Mouse (Mus musculus): Measurements from ENCODE around the gene Gm49333. TPM values are rescaled to one million over a fixed set of nuclear protein-coding genes. Genes with fewer than 3 reads are reported as not detected.
"Not testable (repeated sequence)": the region's sequence is repeated elsewhere in the genome, so short reads cannot be mapped to it uniquely, and the experiment has no call there.

The Gm49333 gene
- total RNA-seq, 2 experiments from 2014 or later: not detected

DNA sequence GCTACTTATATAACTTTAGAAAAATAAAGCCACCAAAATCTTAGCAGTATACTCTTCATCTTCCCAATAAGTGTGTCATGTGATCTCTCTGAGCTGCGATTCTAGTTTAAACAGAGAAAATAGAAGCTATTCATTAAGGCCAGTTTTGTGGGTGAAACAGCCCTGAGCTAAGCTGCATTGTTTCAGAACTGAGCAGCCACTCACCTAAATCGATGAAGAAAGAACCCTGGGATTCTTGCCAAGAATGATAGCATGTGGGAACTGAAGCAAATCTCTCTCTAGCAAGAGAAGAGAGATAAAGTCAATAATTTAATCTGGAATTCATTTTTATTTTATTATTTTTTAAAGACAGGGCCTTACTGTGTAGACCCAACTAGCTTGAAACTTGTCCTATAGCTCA, 11.8 kb downstream of the Gm49333 start:
- no peak for DNase-seq

DNA sequence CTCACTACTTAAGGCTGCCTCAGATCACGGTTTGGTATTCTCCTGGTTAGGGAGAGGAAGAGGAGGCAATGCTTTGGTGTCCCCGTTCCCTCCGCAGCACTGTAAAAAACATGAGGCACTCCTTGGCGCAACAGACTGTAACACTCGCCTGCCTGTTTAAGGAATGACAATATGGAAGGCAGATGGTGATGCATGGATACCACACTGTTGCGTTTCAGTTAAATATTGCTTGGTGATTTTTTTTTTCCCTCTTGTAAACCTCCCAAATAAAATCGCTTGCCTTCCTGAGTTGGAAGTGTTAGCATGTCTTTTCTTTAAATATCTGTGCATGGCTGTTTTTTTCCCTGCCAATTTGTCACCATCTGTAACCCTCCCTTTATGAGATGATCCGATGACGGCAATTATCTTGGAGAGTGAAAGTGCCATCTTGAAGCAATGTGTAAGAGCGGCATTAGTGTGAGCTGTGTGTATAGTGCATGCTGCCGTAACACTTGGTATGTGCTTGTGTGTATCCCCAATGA, 17.5 kb downstream of the Gm49333 start:
- no peak for DNase-seq

DNA sequence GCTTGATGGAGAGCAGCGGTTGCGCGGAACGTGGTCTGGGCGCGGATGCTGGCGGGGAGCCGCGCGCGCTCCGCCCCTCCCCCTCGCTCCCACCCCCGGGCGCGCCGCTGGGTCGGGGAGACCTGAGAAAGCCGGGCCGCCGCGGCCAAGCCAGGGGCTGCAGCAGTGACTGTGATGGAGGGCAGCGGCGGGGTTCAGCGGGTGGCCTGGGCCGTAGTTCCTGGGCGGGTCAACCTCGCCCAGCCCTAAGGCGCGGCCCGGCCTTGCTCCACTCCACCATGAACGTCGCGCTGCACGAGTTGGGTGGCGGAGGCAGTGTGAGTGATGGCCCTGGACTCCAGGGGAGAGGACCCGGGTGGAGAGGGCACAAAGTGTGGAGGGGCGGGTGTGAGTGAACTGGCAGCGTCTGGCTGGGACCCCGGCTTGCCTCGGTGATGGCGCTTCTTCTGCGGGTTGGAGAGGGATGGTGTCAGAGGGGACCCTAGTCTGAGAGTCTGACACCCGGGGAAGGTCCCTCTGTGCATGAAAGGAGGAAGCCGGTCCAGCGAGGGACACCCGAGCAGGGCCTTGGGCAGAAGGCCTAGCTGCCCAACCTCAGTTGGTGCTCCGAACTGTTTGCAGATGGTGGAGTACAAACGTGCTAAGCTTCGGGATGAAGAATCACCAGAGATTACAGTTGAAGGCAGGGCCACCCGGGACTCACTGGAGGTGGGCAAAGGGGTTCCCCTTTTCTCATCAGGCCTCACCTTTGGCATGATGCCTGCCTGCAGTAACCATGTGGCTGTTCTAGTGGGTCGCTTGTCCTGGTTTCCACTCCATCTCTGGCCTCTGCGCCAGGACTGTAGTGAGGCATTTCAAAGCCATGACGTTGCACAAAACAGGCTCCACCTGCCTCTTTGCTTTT, 18.6 kb downstream of the Gm49333 start, which contains the start of gene Ece2:
Ece2 (plus strand) TSS at position 98 of the 904 bp plus-strand sequence.
- DNase-seq: no peak

DNA sequence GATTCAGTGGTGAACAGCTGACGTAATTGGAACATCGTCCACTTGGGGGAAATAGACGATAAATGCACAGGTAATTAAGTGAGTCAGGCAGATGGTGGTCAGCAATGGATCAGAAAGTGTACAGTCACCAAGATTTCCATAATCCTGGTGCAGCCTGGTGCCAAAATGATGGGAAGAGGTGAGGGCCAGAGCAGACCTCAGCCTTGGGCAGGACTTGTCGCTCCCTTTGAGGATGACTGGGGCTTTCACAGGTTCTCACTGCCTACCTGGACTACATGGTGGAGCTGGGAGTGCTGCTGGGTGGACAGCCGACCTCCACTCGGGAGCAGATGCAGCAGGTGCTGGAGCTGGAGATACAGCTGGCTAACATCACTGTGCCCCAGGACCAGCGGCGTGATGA, 26.0 kb downstream of the Gm49333 start:
- no peak for DNase-seq

DNA sequence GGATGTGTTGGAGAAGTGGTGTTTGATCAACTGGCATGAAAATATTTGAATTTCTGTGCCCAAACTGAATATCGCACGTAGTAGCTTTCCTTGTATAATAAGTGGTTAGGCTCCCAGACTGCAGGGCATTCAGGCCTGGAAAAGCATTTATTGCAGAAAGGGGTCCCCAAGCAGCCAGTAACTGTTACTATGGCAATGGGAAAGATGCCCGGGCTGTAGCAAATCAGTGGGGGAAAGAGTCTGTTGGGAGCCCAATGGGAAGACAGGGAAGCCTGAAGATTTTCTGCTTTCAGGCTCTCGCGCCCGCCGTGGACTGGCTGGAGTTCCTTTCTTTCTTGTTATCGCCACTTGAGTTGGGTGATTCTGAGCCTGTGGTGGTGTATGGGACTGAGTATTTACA, 27.0 kb downstream of the Gm49333 start:
- no peak for DNase-seq

DNA sequence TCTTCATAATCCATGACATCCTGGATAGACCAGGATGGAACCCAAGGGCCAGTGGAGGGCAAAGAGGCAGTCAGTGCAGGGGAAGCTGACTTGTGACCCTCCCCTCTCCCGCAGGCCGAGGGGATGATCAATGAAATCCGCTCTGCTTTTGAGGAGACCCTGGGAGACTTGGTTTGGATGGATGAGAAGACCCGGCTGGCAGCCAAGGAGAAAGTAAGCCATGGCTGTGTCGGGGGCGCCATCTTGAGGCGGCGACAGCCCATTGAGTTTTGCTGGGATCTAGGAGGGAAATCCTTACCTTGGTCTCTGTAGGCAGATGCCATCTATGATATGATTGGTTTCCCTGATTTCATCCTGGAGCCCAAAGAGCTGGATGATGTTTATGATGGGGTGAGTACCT, 30.8 kb downstream of the Gm49333 start:
- peak; percentile 40 for DNase-seq

DNA sequence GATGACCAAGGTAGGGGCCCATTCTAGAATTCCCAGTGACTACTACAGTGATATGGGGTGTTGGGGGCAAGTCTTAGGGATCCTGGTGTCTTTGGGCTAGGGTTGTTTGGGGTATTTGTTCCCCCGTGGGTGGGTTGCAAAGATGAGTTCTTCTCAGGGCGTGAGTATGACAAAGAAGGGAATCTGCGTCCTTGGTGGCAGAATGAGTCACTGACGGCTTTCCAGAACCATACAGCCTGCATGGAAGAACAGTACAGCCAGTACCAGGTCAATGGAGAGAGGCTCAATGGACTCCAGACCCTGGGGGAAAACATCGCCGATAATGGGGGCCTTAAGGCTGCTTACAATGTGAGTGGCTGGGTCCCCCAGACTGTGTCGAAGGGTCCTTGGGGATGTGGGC, 32.5 kb downstream of the Gm49333 start:
- no peak for DNase-seq

DNA sequence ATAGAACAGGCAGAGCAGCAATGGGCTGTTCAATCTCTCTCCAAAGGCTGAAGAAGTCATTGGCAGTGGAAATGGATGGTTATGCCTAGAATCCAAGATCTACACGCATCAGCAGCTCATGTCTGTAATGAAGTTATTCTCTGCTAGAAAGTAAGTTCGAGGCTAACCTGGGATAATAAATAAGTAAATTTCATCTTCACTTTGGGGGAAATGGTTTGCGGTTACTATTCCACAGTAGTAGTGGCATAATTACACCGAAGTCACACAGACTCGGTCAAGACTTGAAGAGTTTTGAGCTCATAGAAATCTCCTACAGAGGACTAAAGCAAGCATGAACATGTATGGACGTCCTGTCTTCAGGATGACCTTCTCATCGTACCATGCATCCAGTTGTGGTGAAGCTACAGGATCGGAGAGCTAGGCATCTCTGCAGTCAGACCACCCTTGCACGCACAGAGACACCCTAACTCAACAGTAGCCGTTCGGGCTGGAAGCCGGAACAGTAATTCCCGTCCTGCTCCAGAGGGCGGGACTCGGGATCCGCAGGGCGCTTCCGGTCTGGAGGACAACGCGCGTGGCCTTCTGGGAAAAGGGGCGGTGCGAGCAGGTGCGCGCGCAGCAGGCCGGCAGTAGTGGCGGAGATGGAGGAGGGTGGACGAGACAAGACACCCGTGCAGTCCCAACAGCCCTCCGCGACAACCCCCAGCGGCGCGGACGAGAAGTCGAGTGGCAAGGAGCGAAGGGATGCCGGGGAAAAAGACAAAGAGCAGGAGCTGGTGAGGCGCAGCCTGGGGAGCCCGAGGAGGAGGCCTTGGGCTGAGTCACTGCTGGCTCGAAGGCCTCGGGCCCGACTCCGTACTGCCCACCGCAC, 39.9 kb downstream of the Gm49333 start, which contains the start of gene Psmd2:
Psmd2 (plus strand) TSS at position 577 of the 871 bp plus-strand sequence.
- peak; percentile 94 for DNase-seq

DNA sequence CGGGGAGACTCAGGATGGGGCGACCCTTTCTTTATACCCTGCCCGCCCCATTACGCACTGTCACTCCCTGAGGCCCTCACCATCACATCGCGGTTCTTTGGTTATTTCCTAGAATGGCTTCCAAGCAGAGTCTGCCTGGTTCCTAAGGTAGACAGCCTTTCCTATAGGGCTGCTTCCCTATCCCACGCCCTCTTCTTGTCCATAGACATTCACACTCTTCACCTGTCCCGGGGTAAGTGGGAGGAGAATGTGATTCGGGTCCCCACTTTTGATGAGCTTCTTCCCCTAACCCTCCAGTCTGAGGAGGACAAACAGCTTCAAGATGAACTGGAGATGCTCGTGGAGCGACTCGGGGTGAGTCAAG, 40.5 kb downstream of the Gm49333 start:
- no peak for DNase-seq

DNA sequence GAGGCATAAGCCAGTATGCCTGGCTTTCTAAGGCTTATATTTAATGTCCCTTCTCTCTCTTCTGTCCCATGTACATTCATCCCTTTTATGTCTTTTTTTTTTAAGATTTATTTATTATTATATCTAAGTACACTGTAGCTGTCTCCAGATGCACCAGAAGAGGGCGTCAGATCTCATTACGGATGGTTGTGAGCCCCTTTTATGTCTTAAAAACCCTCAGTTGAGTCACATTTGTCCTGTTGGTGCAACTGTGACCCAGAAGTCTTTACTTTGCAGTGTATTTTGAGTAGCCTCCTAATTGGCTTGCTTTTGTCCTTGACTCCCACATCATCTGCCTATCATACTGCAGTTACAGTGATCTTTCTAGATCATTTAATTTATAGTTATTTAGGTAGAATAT, 41.9 kb downstream of the Gm49333 start:
- no peak for DNase-seq

DNA sequence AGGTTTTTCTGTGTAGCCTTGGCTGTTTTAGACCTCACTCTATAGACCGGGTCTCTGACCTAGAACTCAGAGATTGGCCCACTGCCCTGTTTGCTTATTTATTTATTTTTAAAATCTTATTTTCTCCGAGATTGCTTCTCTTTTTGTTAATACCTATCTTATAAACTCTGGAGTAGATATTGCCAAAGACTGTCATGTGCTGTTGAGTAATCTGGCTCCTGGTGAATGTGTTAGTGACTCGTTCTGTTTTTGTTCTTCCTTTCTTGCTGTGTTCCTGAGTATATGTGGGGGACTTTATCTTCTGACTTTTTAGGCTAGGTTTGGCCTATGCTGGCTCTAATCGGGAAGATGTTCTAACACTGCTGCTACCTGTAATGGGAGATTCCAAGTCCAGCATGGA, 46.3 kb downstream of the Gm49333 start:
- DNase-seq: no peak

DNA sequence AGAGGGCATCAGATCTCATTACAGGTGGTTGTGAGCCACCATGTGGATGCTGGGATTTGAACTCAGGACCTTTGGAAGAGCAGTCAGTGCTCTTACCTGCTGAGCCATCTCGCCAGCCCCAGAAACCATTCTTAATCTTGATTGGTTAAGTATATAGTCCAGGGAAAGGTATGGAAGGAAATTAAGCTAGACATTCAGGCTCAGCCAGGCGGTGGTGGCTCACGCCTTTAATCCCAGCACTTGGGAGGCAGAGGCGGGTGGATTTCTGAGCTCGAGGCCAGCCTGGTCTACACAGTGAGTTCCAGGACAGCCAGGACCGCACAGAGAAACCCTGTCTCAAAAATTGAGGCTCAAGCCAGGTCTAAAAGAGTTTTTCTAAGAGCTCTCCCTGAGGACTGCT, 56.6 kb downstream of the Gm49333 start, which contains the start of gene Eif4g1:
Eif4g1 (plus strand) TSS at position 301 of the 400 bp plus-strand sequence.
- not testable (repeated sequence) for DNase-seq

DNA sequence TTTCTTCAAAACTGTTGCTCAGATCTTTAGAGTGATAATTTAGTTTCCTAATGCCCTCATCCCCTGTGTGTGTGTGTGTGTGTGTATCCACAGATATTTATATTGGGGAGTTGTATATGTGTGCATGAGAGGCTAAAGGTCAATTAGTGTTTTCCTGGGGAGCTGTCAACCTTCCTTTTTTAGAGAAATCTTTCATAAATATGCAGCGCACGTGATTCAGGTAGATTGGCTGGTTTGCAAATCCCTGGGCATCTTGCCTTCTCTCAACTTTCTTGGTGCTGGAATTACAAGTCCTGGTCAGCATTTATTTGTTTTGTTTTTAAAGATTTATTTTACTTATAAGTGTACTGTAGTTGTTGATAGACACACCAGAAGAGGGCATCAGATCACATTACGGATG, 58.9 kb downstream of the Gm49333 start:
- no peak for DNase-seq

DNA sequence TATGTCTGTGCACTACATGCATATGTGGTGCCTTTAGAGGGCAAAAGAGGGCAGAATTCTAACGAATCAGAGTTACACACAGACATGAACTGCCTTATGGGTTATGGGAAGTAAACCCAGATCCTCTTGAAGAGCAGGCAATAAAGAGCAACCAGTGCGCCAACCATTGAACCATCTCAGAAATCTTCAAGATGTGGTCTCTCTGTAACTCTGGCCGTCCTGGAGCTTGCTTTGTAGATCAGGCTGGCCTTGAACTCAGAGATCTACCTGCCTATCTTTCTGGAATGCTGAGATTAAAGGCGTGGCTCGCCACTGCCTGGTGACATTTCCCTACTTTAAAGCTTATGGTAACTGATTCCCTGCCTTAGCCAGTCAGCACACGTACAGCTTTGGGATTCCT, 60.5 kb downstream of the Gm49333 start:
- no peak for DNase-seq

DNA sequence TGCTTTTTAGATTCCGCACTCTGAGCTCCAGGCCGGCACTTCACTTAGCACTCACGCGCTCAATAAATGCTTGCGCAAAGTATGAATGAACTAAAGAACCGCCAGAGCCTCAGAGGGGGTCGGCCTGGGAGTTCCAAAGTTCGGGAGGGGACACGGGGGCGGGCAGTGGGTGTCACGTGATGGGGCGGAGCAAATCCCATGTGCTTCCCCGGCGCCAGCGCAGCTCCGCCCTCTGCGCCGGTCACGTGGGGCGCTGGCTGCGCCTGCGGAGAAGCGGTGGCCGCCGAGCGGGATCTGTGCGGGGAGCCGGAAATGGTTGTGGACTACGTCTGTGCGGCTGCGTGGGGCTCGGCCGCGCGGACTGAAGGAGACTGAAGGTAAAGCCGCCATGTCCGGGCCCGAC, 61.1 kb downstream of the Gm49333 start:
- DNase-seq: peak; percentile 96

DNA sequence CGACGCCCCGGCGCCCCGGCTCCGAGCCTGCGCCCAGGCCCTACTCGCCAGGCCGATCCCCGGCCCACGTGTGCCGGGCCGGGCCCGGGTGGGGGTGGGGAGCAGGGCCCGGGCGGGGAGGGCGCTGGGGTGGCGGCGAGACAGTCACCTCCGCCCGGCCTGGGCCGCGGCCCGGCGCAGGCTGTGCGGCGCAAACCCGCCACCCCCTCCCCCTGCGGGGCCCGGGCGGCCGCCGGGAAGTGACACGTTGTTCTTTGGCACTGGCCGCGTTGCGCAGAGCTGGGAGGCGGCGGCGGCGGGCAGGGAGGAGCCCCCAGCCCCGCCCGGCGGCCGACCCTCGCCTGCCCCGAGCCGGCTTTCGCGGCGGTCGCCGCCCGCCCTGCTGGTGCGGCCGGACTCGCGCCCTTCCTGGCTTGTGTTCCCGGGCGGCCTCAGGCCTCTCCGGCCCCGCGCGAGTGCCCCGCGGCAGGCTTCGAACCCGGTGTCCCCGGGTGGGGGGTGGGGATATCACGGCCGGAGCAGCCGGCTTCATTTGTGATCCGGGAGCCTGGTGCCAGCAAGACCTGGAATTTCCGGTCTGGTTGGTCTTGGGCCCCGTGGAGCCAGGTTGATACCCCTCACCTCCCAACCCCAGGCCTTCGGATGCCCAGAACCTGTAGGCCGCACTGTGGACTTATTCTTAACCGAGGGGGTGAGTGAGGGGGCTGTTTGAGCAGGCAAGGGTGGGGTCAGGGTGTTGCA, 61.7 kb downstream of the Gm49333 start:
- peak; percentile 77 for DNase-seq

DNA sequence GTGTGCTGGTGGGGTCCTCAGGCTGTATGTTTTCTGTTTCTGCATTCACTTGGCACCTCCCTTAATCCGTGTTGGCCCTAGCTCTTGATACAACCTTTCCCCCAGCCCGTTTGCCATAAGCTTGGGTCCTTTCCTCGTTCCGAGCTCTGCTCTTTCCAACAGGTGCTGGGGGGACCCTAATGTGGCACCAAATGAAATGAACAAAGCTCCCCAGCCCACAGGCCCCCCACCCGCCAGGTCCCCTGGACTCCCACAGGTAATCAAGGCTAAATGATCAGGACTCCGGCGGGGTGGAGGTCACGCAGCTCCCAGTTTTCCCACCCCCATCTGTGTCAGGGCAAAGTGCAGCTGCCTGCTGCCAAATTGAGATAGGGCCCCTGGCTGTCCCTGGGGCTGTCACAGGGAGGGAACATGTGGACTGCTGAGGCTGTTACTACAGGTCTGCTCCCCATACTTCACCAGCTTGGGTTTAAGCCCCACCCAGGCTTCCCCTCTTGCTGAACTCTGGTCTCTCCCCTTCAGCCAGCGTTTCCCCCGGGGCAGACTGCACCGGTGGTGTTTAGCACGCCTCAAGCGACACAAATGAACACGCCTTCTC, 62.4 kb downstream of the Gm49333 start:
- peak; percentile 41 for DNase-seq

DNA sequence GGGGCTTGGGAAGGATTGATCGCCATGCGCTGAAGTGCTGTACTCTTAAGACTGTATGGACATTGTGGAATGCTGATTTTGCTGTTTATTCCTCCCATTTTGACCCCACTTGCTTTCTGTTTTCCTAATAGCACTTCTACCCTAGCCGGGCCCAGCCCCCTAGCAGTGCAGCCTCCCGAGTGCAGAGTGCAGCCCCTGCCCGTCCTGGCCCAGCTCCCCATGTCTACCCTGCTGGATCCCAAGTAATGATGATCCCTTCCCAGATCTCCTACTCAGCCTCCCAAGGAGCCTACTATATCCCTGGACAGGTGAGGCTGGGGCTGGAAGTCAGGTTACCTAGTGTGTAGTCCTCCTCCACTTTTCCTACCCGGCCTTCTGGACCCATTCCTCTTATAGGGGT, 63.8 kb downstream of the Gm49333 start:
- no peak for DNase-seq

DNA sequence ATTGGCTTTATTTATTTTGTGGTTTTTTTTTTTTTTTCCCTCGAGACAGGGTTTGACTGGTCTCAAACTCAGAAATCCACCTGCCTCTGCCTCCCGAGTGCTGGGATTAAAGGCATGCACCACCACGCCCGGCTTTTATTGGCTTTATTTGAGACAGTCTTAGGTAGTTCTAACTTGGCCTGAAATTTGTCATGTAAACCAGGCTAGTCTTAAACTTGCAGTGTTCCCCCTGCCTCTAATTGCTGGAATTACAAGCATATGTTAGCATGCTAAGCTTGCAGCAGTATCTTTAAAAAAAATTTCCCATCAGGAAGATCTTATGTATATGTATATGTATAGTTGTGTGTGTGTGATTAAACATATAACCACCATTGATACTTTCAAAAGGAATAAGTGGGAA, 65.3 kb downstream of the Gm49333 start:
- no peak for DNase-seq

DNA sequence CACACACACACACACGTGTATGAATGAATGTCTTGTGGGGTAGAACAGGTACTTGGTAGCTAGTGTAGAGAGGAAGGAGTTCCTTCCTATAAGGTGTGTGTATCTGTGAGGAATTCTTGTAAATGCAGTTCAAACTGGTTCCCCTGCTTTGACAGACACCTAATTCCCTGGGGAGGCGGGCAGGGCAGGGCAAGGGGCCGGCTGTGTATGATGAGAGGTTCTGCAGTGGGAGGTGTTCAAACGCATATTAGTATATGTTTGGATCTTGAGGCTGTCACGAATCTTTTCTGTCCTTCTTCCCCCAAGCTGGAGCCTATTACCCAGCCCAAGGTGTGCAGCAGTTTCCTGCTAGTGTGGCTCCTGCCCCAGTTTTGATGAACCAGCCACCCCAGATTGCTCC, 66.0 kb downstream of the Gm49333 start:
- DNase-seq: no peak

DNA sequence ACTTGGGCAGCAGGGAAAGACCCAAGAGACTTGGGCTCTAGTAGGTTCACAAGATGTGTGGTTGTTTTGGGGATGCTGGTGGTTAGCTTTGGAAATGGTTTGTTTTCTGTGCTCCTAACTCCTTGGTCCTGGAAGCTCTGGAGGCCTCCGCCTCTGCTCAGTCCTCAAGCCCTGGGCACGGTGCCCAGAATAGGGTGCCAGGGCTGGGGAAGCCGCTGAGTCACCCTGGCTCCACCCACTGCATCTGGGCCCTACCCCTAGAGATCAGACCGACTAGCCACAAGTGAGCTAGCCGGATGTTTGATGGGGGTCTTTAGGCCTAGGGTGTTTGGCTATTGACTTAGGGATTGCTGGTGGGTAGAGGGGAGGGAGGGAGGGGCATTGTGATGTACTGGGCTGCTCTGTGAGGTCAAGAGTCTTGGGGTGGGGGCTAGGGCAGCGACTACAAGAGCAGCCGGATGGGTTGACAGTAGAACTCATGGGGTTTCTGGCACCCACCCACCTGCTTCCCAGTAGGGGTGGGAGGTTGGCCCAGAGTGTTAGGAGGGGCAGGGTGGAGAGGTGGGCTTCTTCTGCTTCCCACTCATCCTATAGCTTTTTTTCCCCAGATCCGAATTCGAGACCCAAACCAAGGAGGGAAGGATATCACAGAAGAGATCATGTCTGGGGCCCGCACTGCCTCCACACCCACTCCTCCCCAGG, 66.7 kb downstream of the Gm49333 start:
- peak; percentile 90 for DNase-seq

Data from gastrocnemius, postnatal 25 days (tissue).